In genomic region chr9:63043304-63043703, GRCm38 (mm10) we compare ENCODE assay signal across 22 mouse cellular contexts. TPM values are rescaled to one million over a fixed set of nuclear protein-coding genes. Genes with fewer than 3 reads are reported as not detected.
A peak's percentile ranks its signal among the peaks of the same experiment; 100 is the strongest.
DNase-seq lines count a peak whose midpoint lies in the region; ATAC-seq lines count a peak whose summit lies in the region.
"Had no signal": no experiment of that assay in that cellular context is flagged by ENCODE, and none has a peak within 500 bp of the region (broad histone marks: within the 10 kb centered on the region; RNA-seq: fewer than 3 reads in every experiment).

No protein-coding gene starts in this region.

- 31% methylated on average over 3 of the region's 3 CpGs for WGBS in intestine, embryonic 14.5 days
- 26% methylated on average over 3 of the region's 3 CpGs for WGBS in intestine, embryonic 15.5 days
- WGBS in liver, embryonic 16.5 days (ENCODE audit: insufficient replicate concordance), result 23% methylated on average over 3 of the region's 3 CpGs
- WGBS in liver, embryonic 11.5 days, result 43% methylated on average over 3 of the region's 3 CpGs
- WGBS in kidney, embryonic 15.5 days, result 16% methylated on average over 3 of the region's 3 CpGs
- 64% methylated on average over 3 of the region's 3 CpGs for WGBS in hindbrain, embryonic 11.5 days

- H3K9ac ChIP-seq in intestine, embryonic 14.5 days (ENCODE audit: low read length), result no peak overlapping the region
- no peak overlapping the region for H3K9ac ChIP-seq in intestine, embryonic 15.5 days
- no peak overlapping the region for H3K9ac ChIP-seq in liver, embryonic 16.5 days (ENCODE audit: low read depth, low read length)
- H3K9ac ChIP-seq in liver, embryonic 11.5 days (ENCODE audit: low read depth, low read length), result no peak overlapping the region
- no peak overlapping the region for H3K9ac ChIP-seq in kidney, embryonic 15.5 days
- no peak overlapping the region for H3K9ac ChIP-seq in hindbrain, embryonic 11.5 days (ENCODE audit: low read depth, low read length)
- H3K9ac ChIP-seq: embryonic facial prominence, embryonic 15.5 days; hindbrain, embryonic 13.5 days; limb, embryonic 12.5 days; midbrain, embryonic 12.5 days; neural tube, embryonic 15.5 days had no signal

- no peaks in the 10 kb centered on the region for H3K36me3 ChIP-seq in intestine, embryonic 14.5 days (ENCODE audit: control insufficient read depth, insufficient read depth, low read length)
- no peaks in the 10 kb centered on the region for H3K36me3 ChIP-seq in intestine, embryonic 15.5 days
- no peaks in the 10 kb centered on the region for H3K36me3 ChIP-seq in liver, embryonic 16.5 days (ENCODE audit: control insufficient read depth, insufficient read depth)
- H3K36me3 ChIP-seq in liver, embryonic 11.5 days (ENCODE audit: control insufficient read depth, insufficient read depth, low read length), result no peaks in the 10 kb centered on the region
- no peaks in the 10 kb centered on the region for H3K36me3 ChIP-seq in kidney, embryonic 15.5 days
- H3K36me3 ChIP-seq in hindbrain, embryonic 11.5 days (ENCODE audit: control insufficient read depth, insufficient read depth, low read length), result no peaks in the 10 kb centered on the region
- H3K36me3 ChIP-seq: embryonic facial prominence, embryonic 15.5 days; G1E; heart, embryonic 10.5 days; hindbrain, embryonic 13.5 days; limb, embryonic 12.5 days; midbrain, embryonic 12.5 days; neural tube, embryonic 15.5 days had no signal

- no peaks in the 10 kb centered on the region for H3K27me3 ChIP-seq in intestine, embryonic 14.5 days (replicated peaks; ENCODE audit: control insufficient read depth, insufficient read depth, low read length)
- no peaks in the 10 kb centered on the region for H3K27me3 ChIP-seq in intestine, embryonic 15.5 days (replicated peaks)
- no peaks in the 10 kb centered on the region for H3K27me3 ChIP-seq in liver, embryonic 16.5 days (ENCODE audit: control insufficient read depth, insufficient read depth, low read depth, low read length)
- H3K27me3 ChIP-seq in liver, embryonic 11.5 days (replicated peaks; ENCODE audit: control insufficient read depth, insufficient read depth, low read length), result no peaks in the 10 kb centered on the region
- H3K27me3 ChIP-seq in kidney, embryonic 15.5 days, result no peaks in the 10 kb centered on the region
- H3K27me3 ChIP-seq in hindbrain, embryonic 11.5 days (ENCODE audit: control insufficient read depth, insufficient read depth, low read length), result no peaks in the 10 kb centered on the region
- H3K27me3 ChIP-seq: CH12.LX; embryonic facial prominence, embryonic 15.5 days; hindbrain, embryonic 13.5 days; limb, embryonic 12.5 days; midbrain, embryonic 12.5 days; neural tube, embryonic 15.5 days had no signal

- peak overlapping the region; percentile 38; the same call in 1 of the 2 replicates for H3K27ac ChIP-seq in intestine, embryonic 14.5 days (ENCODE audit: low read depth)
- no peak overlapping the region for H3K27ac ChIP-seq in intestine, embryonic 15.5 days
- H3K27ac ChIP-seq in liver, embryonic 16.5 days (ENCODE audit: low read length), result no peak overlapping the region
- no peak overlapping the region for H3K27ac ChIP-seq in liver, embryonic 11.5 days (ENCODE audit: low read depth, low read length)
- H3K27ac ChIP-seq in kidney, embryonic 15.5 days, result peak overlapping the region; percentile 59
- H3K27ac ChIP-seq in hindbrain, embryonic 11.5 days (ENCODE audit: low read depth, low read length), result no peak overlapping the region
- H3K27ac ChIP-seq: embryonic facial prominence, embryonic 15.5 days; midbrain, embryonic 12.5 days had no signal

- ATAC-seq in intestine, embryonic 14.5 days (replicated peaks; ENCODE audit: low FRiP score, low TSS enrichment, low read depth), result no peak
- ATAC-seq in intestine, embryonic 15.5 days, result no peak
- peak; percentile 37; the same call in 1 of the 2 replicates for ATAC-seq in liver, embryonic 16.5 days (ENCODE audit: low read depth)
- ATAC-seq in liver, embryonic 11.5 days (replicated peaks; ENCODE audit: low FRiP score), result no peak
- ATAC-seq in kidney, embryonic 15.5 days (replicated peaks; ENCODE audit: low FRiP score), result 0 out of 2 replicates have a peak, but pooled peaks have one; percentile 33
- ATAC-seq in hindbrain, embryonic 11.5 days (ENCODE audit: low FRiP score), result no peak
- ATAC-seq: forebrain, embryonic 14.5 days had no signal

- H3K4me1 ChIP-seq in intestine, embryonic 14.5 days (replicated peaks; ENCODE audit: control insufficient read depth, insufficient read depth, low read length), result peaks cover 11% of the 10 kb centered on the region; the same call in 1 of the 2 replicates
- H3K4me1 ChIP-seq in intestine, embryonic 15.5 days (replicated peaks), result no peaks in the 10 kb centered on the region
- no peaks in the 10 kb centered on the region; the same call in 1 of the 2 replicates for H3K4me1 ChIP-seq in liver, embryonic 16.5 days (ENCODE audit: control insufficient read depth, low read depth, low read length)
- H3K4me1 ChIP-seq in liver, embryonic 11.5 days (replicated peaks; ENCODE audit: control insufficient read depth, insufficient read depth, low read length), result no peaks in the 10 kb centered on the region
- H3K4me1 ChIP-seq in kidney, embryonic 15.5 days, result peaks cover 17% of the 10 kb centered on the region
- no peaks in the 10 kb centered on the region for H3K4me1 ChIP-seq in hindbrain, embryonic 11.5 days (replicated peaks; ENCODE audit: control insufficient read depth, insufficient read depth, low read length)
- H3K4me1 ChIP-seq: midbrain, embryonic 12.5 days had no signal

- DNase-seq in intestine, embryonic 14.5 days (ENCODE audit: low spot score), result no peak
- DNase-seq in liver, embryonic 11.5 days (ENCODE audit: low spot score), result no peak
- DNase-seq in MN1 (ENCODE audit: low spot score), result peak; percentile 20
- no peak for DNase-seq in hindbrain, embryonic 11.5 days (ENCODE audit: low spot score)
- DNase-seq in heart, postnatal 14 days, result no peak
- DNase-seq: adrenal gland, postnatal 25 days; cerebellum, adult 9-10 months; lung, adult 2 months; right cerebral cortex, postnatal 14 days; spleen, adult 18-20 months had no signal

- H3K4me3 ChIP-seq in intestine, embryonic 14.5 days (ENCODE audit: low read depth, low read length), result no peak overlapping the region
- no peak overlapping the region for H3K4me3 ChIP-seq in intestine, embryonic 15.5 days (replicated peaks)
- no peak overlapping the region for H3K4me3 ChIP-seq in liver, embryonic 16.5 days (ENCODE audit: low read depth, low read length)
- H3K4me3 ChIP-seq in liver, embryonic 11.5 days (ENCODE audit: low read depth, low read length), result no peak overlapping the region
- H3K4me3 ChIP-seq in kidney, embryonic 15.5 days (replicated peaks), result no peak overlapping the region
- H3K4me3 ChIP-seq in hindbrain, embryonic 11.5 days (ENCODE audit: low read depth, low read length), result no peak overlapping the region
- H3K4me3 ChIP-seq: embryonic facial prominence, embryonic 15.5 days; heart, embryonic 10.5 days; hindbrain, embryonic 13.5 days; limb, embryonic 12.5 days; midbrain, embryonic 12.5 days; neural tube, embryonic 15.5 days had no signal

- H3K4me2 ChIP-seq in intestine, embryonic 14.5 days (ENCODE audit: low read length), result no peak overlapping the region
- H3K4me2 ChIP-seq in intestine, embryonic 15.5 days (replicated peaks), result no peak overlapping the region
- no peak overlapping the region for H3K4me2 ChIP-seq in liver, embryonic 16.5 days (ENCODE audit: low read depth, low read length)
- no peak overlapping the region for H3K4me2 ChIP-seq in liver, embryonic 11.5 days
- H3K4me2 ChIP-seq in kidney, embryonic 15.5 days, result no peak overlapping the region
- H3K4me2 ChIP-seq in hindbrain, embryonic 11.5 days (replicated peaks; ENCODE audit: low read depth, low read length), result no peak overlapping the region
- H3K4me2 ChIP-seq: embryonic facial prominence, embryonic 15.5 days; hindbrain, embryonic 13.5 days; limb, embryonic 12.5 days; midbrain, embryonic 12.5 days; neural tube, embryonic 15.5 days had no signal

- H3K9me3 ChIP-seq in intestine, embryonic 14.5 days (ENCODE audit: control insufficient read depth, low read length), result no peaks in the 10 kb centered on the region
- H3K9me3 ChIP-seq in intestine, embryonic 15.5 days, result no peaks in the 10 kb centered on the region
- H3K9me3 ChIP-seq in liver, embryonic 16.5 days (replicated peaks; ENCODE audit: control insufficient read depth, low read length), result no peaks in the 10 kb centered on the region
- H3K9me3 ChIP-seq in liver, embryonic 11.5 days (ENCODE audit: control insufficient read depth, low read length), result no peaks in the 10 kb centered on the region
- H3K9me3 ChIP-seq in kidney, embryonic 15.5 days (replicated peaks), result no peaks in the 10 kb centered on the region
- no peaks in the 10 kb centered on the region for H3K9me3 ChIP-seq in hindbrain, embryonic 11.5 days (ENCODE audit: control insufficient read depth, low read length)
- H3K9me3 ChIP-seq: embryonic facial prominence, embryonic 15.5 days; G1E; heart, embryonic 10.5 days; hindbrain, embryonic 13.5 days; limb, embryonic 12.5 days; midbrain, embryonic 12.5 days; neural tube, embryonic 15.5 days had no signal

- intact Hi-C loops in heart, postnatal 14 days (cut with DNase I), result no loop called here

RNA-seq across cellular contexts. Expression of gene Pias1, which starts 55.6 kb away (rescaled TPM):
- polyA plus RNA-seq in intestine, embryonic 14.5 days (2014; fragmentation: Nextera tagmentation; extraction: Ambion mirVana), result 51.4 and 60.6 TPM in 2 replicates
- polyA plus RNA-seq in intestine, embryonic 15.5 days (2015; fragmentation: Nextera tagmentation; extraction: Ambion mirVana), result 46.4 and 49.2 TPM in 2 replicates
- polyA plus RNA-seq in liver, embryonic 16.5 days (2015; fragmentation: Nextera tagmentation; extraction: Ambion mirVana), result 27.0 and 28.5 TPM in 2 replicates
- 41.5 and 44.7 TPM in 2 replicates for polyA plus RNA-seq in liver, embryonic 11.5 days (2014; fragmentation: Nextera tagmentation; extraction: Ambion mirVana)
- polyA plus RNA-seq in kidney, embryonic 15.5 days (2015; fragmentation: Nextera tagmentation; extraction: Ambion mirVana), result 58.1 and 62.5 TPM in 2 replicates
- 70.8 and 71.5 TPM in 2 replicates for polyA plus RNA-seq in hindbrain, embryonic 11.5 days (2014; fragmentation: Nextera tagmentation; extraction: Ambion mirVana)
- 10 to 100 TPM; 24.6 to 26.2 TPM for total RNA-seq in heart, postnatal 14 days (2021)

Comparison
In these comparisons a context has a peak if more than half of its experiments do, and no peak if none do; other contexts are left out.
1. ATAC-seq: peak in liver, embryonic 16.5 days (single experiment) and kidney, embryonic 15.5 days (single experiment); none in intestine, embryonic 14.5 days (single experiment), intestine, embryonic 15.5 days (single experiment), liver, embryonic 11.5 days (single experiment) and hindbrain, embryonic 11.5 days (single experiment).
2. H3K27ac ChIP-seq: peak in intestine, embryonic 14.5 days (single experiment) and kidney, embryonic 15.5 days (single experiment); none in intestine, embryonic 15.5 days (single experiment), liver, embryonic 16.5 days (single experiment), liver, embryonic 11.5 days (single experiment) and hindbrain, embryonic 11.5 days (single experiment).